Mouse (Mus musculus): ENCODE results near the gene Apeh. TPM values are rescaled to one million over a fixed set of nuclear protein-coding genes. Genes with fewer than 3 reads are reported as not detected.

Gene Apeh
- polyA plus RNA-seq, 1 experiment from 2014 or later, result 49.9 TPM

DNA sequence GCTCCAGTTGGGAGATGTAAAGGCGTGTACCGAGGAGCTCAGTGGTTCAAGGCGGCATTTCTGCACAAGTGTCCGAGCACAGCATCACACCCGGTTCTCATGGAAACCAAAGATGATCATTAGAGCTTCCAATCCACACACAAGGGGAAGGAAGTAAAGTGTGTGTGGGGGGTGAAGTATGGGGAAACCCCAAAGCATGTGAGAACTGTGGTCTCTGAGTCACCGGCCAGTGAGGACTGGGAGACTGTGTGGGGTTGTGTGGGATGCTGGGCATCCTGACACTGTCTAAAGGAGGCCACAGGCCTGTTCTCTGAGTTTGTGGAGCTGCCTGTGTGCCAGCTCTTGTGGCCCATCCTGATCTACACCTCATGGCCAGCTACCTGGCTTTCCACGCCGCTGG is 26.3 kb upstream of the Apeh start:
- Histone ChIP-seq H3K27ac (ENCODE audit: low read depth) (no peak overlapping the region), H3K4me3 (ENCODE audit: low read depth, low read length) (no peak overlapping the region), H3K36me3 (ENCODE audit: insufficient read depth) (no peaks in the 10 kb centered on the region), H3K4me1 (ENCODE audit: insufficient read depth) (peaks cover 4% of the 10 kb centered on the region; the same call in 1 of the 2 replicates), H3K4me2 (no peak overlapping the region), H3K27me3 (ENCODE audit: insufficient read depth, low read length) (no peaks in the 10 kb centered on the region), H3K9me3 (ENCODE audit: low read depth, low read length) (no peaks in the 10 kb centered on the region), H3K9ac (no peak overlapping the region)
- no peak for TF ChIP-seq CTCF (IDR thresholded peaks at IDR 0.05; ENCODE audit: low read depth)
- ATAC-seq (ENCODE audit: insufficient read depth) (no peak), DNase-seq (no peak)
- WGBS, result 94% methylated on average over 8 of the region's 8 CpGs

DNA sequence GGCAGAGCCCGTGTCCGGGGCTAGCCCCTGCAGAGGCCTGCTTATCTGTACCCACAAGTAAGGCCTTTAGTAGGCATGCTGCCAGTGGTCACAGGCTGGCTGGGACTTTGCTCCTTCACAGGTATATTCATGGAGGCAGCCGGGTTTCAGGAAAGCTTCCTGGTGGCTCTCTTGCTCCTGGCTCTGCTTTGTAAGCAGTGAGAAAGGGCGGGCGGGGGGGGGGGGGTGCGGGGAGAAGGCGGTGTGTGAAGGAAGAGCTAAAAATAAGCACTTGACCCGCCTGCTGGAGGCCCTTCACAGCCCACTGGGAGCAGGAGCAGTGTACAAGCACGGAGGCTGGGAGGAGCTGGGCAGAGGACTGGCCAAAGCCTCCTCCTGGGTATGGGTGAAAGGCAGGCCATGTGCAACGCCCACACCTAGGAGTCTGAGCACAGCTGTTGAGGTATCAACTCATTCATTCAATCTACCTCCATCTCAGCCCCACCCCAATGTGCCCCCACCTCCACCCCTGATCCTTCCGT is 25.5 kb upstream of the Apeh start:
- Histone ChIP-seq H3K27me3 (ENCODE audit: insufficient read depth, low read length) (peaks cover 3% of the 10 kb centered on the region; the same call in 1 of the 2 replicates), H3K27ac (ENCODE audit: low read depth) (0 out of 2 replicates have a peak overlapping the region, but pooled peaks have one; percentile 24), H3K4me3 (ENCODE audit: low read depth, low read length) (no peak overlapping the region), H3K9me3 (ENCODE audit: low read depth, low read length) (no peaks in the 10 kb centered on the region), H3K4me1 (ENCODE audit: insufficient read depth) (peaks cover 4% of the 10 kb centered on the region; the same call in 1 of the 2 replicates), H3K4me2 (no peak overlapping the region), H3K9ac (no peak overlapping the region), H3K36me3 (ENCODE audit: insufficient read depth) (no peaks in the 10 kb centered on the region)
- DNase-seq (peak; percentile 49), ATAC-seq (ENCODE audit: insufficient read depth) (peak; percentile 77)
- 25% methylated on average over 11 of the region's 11 CpGs for WGBS
- no peak for TF ChIP-seq CTCF (IDR thresholded peaks at IDR 0.05; ENCODE audit: low read depth)

DNA sequence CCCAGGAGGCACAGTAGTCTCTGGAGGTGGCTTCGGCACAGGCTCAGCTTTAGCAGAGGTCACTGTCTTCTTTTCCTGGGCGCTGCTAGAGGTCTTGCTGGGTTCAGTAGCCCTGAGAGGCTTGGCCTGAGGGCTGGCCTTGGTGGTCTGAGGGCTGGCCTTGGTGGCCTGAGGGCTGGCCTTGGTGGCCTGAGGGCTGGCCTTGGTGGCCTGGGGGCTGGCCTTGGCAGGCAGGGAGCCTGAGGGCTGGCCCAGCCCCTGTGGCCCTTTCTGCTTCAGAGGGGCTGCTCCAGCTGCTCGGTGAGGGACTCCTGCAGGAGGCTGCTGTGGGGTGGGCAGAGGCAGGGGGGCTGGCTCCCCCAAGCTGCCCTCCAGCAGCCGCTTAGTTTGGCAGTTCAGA is 22.7 kb upstream of the Apeh start:
- Histone ChIP-seq H3K27ac (ENCODE audit: low read depth) (no peak overlapping the region), H3K27me3 (ENCODE audit: insufficient read depth, low read length) (peaks cover 6% of the 10 kb centered on the region; the same call in 1 of the 2 replicates), H3K4me3 (ENCODE audit: low read depth, low read length) (no peak overlapping the region), H3K36me3 (ENCODE audit: insufficient read depth) (no peaks in the 10 kb centered on the region), H3K4me2 (no peak overlapping the region), H3K4me1 (ENCODE audit: insufficient read depth) (peaks cover 4% of the 10 kb centered on the region; the same call in 1 of the 2 replicates), H3K9me3 (ENCODE audit: low read depth, low read length) (no peaks in the 10 kb centered on the region), H3K9ac (no peak overlapping the region)
- DNase-seq (no peak), ATAC-seq (ENCODE audit: insufficient read depth) (no peak)
- no peak for TF ChIP-seq CTCF (IDR thresholded peaks at IDR 0.05; ENCODE audit: low read depth)
- WGBS, result 58% methylated on average over 4 of the region's 4 CpGs

DNA sequence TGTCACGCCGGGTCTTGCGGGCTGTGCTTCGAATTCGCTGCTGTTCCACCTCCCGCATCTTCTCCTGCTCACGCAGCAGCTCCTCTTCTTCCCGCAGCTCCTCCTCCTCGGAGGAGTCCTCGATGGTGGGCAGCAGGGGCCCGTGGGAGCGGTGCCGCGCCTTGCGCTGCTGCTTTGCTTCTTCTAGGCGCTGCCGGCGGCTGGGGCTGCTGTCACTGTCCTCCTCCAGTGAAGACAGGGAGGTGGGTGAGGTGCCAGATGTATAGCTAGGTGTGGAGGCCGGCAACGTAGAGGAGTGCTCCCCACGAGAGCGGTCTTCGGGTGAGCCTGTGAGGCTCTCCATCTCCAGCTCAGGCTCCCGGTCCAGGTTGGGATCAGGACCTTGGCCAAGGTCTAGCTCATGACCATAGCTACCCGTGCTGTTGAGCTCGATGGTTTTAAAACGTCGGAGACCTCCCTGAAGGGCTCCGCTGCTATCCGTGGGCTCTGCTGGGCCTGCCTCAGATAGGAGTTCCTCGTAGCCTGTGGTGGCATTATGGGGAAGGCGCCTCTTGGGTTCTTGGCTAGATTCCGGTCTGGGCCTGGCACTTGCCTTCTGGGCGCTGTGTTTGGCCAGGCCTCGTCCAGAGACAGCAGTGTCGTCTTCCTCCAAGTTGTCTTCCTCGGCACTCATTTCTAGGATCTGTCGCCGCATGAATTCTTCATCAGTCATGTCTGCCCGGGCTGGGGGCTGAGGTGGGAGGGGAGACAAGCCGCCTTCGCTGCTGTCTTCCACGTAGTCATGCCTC is 21.1 kb upstream of the Apeh start:
- no peak overlapping the region for H3K27ac ChIP-seq (ENCODE audit: low read depth)
- no peak for TF ChIP-seq CTCF (IDR thresholded peaks at IDR 0.05; ENCODE audit: low read depth)
- H3K36me3 ChIP-seq (ENCODE audit: insufficient read depth), result no peaks in the 10 kb centered on the region
- peaks cover 6% of the 10 kb centered on the region; the same call in 1 of the 2 replicates for H3K27me3 ChIP-seq (ENCODE audit: insufficient read depth, low read length)
- ATAC-seq (ENCODE audit: insufficient read depth), result no peak
- no peak overlapping the region for H3K4me2 ChIP-seq
- H3K4me1 ChIP-seq (ENCODE audit: insufficient read depth), result peaks cover 10% of the 10 kb centered on the region; the same call in 1 of the 2 replicates
- no peak for DNase-seq
- H3K4me3 ChIP-seq (ENCODE audit: low read depth, low read length), result no peak overlapping the region
- H3K9me3 ChIP-seq (ENCODE audit: low read depth, low read length), result no peaks in the 10 kb centered on the region
- 51% methylated on average over 43 of the region's 43 CpGs for WGBS
- H3K9ac ChIP-seq, result no peak overlapping the region

DNA sequence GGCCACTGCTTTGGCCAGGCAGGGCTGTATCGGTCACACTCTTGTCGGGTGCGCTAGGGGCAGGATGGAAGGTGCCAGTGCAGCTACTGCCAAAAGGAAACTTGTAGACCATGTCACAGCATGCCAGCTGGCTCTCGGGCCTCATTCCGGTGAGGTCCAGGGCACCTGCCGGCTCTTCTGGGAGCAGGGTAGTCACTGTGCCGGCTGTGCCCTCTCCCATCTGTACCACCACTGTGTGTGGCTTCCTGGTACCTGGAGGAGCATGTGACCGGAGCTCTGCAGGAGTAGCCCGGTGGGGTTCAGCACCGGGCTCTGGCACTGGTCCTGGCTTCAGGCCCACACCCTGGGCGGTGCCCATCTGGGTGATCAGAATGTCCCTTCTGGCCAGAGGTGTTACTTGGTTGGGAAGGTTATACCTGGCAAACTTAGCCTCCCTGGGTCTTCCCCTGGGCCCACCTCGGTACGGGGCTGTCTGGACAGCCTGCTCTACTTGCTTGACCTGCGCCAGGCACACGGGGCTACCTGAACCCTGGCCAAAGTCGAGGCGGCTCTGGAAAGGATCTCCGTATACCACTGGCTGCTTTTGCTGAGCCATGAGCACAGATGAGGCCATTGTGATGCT is 18.4 kb upstream of the Apeh start:
- H3K9ac ChIP-seq, result no peak overlapping the region
- peaks cover 6% of the 10 kb centered on the region; the same call in 1 of the 2 replicates for H3K27me3 ChIP-seq (ENCODE audit: insufficient read depth, low read length)
- no peak overlapping the region for H3K4me2 ChIP-seq
- no peaks in the 10 kb centered on the region for H3K36me3 ChIP-seq (ENCODE audit: insufficient read depth)
- ATAC-seq (ENCODE audit: insufficient read depth) (no peak), DNase-seq (no peak)
- no peaks in the 10 kb centered on the region for H3K9me3 ChIP-seq (ENCODE audit: low read depth, low read length)
- 91% methylated on average over 18 of the region's 18 CpGs for WGBS
- H3K27ac ChIP-seq (ENCODE audit: low read depth), result no peak overlapping the region
- no peak for TF ChIP-seq CTCF (IDR thresholded peaks at IDR 0.05; ENCODE audit: low read depth)
- H3K4me3 ChIP-seq (ENCODE audit: low read depth, low read length), result no peak overlapping the region
- 0 out of 2 replicates have a peak, but pooled peaks cover 5% of the 10 kb centered on the region for H3K4me1 ChIP-seq (ENCODE audit: insufficient read depth)

DNA sequence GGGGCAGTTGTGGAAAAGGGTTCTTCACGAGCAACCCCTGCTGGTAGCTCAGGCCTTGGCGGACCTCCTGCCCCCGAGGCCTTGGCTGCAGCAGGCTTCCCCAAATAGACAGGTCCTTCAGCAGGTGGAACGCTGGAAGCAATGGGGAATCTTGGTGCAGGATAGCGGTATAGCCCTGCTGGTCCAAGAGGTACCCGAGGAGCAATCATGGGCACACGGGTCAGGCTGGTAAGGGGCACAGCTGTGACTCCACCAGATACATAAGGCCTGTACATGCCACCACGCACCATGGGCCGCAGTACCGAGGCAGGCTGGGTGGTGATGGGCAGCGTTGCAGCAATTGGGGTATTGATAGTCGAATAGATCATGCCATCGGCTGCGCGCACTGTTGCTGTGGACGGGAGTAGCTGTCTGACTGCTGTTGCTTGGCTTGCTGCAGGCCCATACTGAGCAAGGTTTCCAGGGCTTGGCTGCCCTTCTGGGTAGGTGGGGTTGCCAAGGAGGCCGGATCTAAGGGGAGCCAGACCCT is 17.3 kb upstream of the Apeh start:
- 0 out of 2 replicates have a peak, but pooled peaks cover 5% of the 10 kb centered on the region for H3K4me1 ChIP-seq (ENCODE audit: insufficient read depth)
- ATAC-seq (ENCODE audit: insufficient read depth) (no peak; the same call in 1 of the 2 replicates), DNase-seq (no peak)
- peaks cover 6% of the 10 kb centered on the region; the same call in 1 of the 2 replicates for H3K27me3 ChIP-seq (ENCODE audit: insufficient read depth, low read length)
- 69% methylated on average over 17 of the region's 17 CpGs for WGBS
- no peak overlapping the region; the same call in 1 of the 2 replicates for H3K27ac ChIP-seq (ENCODE audit: low read depth)
- H3K4me3 ChIP-seq (ENCODE audit: low read depth, low read length), result peak overlapping the region; percentile 28
- TF ChIP-seq CTCF (IDR thresholded peaks at IDR 0.05; ENCODE audit: low read depth), result no peak
- no peaks in the 10 kb centered on the region for H3K36me3 ChIP-seq (ENCODE audit: insufficient read depth)
- H3K4me2 ChIP-seq, result peak overlapping the region; percentile 67
- no peaks in the 10 kb centered on the region for H3K9me3 ChIP-seq (ENCODE audit: low read depth, low read length)
- peak overlapping the region; percentile 49 for H3K9ac ChIP-seq

Data from lung, embryonic 14.5 days (tissue).